Mouse (Mus musculus): ENCODE measurements around the gene Pwwp2b. TPM values are rescaled to one million over a fixed set of nuclear protein-coding genes. Genes with fewer than 3 reads are reported as not detected.

Pwwp2b gene
- polyA plus RNA-seq, 1 experiment from 2014 or later: 4.5 TPM

DNA sequence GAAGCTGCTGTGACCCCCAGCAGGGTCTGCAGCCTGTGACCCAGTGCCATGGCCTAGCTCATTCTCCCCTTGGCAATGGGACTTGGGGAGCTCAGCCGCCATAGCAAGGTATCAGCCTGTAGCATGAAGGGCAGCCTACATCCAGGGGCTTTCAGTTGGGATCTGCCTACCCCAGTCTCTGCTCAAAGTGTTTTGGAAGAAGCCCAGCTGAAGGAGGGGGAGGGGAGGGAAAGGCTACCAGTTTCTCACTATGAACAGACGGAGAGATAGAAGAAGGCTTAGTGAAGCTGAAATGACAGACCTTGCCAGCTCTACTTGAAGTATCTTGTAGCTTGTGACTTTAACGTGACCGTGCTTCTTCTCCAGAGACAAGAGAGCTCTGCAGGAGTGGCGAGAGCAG, 18.4 kb upstream of the Pwwp2b start:
- Histone ChIP-seq H3K9me3 (replicated peaks) (no peaks in the 10 kb centered on the region), H3K27me3 (no peaks in the 10 kb centered on the region), H3K27ac (no peak overlapping the region), H3K36me3 (ENCODE audit: poor library complexity, severe bottlenecking) (no peaks in the 10 kb centered on the region), H3K4me2 (no peak overlapping the region), H3K4me1 (peaks cover 3% of the 10 kb centered on the region; the same call in 1 of the 2 replicates), H3K9ac (no peak overlapping the region), H3K4me3 (no peak overlapping the region)
- ATAC-seq: no peak
- 86% methylated on average over 5 of the region's 5 CpGs for WGBS

DNA sequence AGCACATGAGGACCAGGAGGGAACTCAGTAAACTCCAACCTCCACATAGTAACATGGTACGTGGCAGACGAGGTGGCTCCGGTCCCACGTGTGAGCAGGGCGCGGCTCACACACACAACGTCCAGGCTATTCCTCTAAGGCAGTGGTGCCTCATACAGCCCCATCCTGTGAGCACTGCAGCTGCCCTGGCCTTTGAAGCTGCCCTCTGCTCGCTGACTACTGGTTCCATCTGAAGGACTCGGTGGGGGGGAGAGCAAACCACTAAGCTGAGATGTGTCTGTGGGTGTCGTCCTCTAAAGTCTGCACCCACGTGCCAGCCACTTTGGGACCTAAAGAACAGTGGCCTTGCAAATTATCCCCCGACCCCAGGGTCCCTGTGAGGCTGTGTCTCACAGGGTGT, 18.0 kb upstream of the Pwwp2b start:
- H3K27ac ChIP-seq: no peak overlapping the region
- H3K4me2 ChIP-seq: no peak overlapping the region
- no peak overlapping the region for H3K4me3 ChIP-seq
- H3K27me3 ChIP-seq: no peaks in the 10 kb centered on the region
- H3K4me1 ChIP-seq: peaks cover 3% of the 10 kb centered on the region
- H3K9ac ChIP-seq: no peak overlapping the region
- no peak for ATAC-seq
- 82% methylated on average over 12 of the region's 12 CpGs for WGBS
- no peaks in the 10 kb centered on the region for H3K9me3 ChIP-seq (replicated peaks)
- no peaks in the 10 kb centered on the region for H3K36me3 ChIP-seq (ENCODE audit: poor library complexity, severe bottlenecking)

DNA sequence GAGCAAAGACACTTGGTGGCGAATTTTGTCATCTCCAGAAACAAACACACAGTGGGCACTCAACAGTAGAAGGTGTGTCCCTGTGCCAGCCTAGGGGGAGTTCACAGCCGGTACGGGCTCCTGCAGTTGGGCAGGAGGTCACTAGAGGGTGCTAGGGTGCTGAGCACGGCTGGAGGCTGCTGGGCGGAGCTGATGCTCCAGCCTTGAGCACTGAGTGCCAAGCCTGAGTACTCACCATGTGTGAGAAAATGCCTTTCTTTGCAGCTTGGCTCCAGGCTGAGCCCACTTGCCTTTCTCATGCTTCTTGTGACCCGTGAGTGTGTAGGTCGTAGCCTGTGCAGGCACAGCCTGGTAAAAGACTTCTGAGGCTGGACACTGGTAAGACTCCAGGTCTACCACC, 14.6 kb upstream of the Pwwp2b start:
- WGBS: 2% methylated on average over 7 of the region's 7 CpGs

DNA sequence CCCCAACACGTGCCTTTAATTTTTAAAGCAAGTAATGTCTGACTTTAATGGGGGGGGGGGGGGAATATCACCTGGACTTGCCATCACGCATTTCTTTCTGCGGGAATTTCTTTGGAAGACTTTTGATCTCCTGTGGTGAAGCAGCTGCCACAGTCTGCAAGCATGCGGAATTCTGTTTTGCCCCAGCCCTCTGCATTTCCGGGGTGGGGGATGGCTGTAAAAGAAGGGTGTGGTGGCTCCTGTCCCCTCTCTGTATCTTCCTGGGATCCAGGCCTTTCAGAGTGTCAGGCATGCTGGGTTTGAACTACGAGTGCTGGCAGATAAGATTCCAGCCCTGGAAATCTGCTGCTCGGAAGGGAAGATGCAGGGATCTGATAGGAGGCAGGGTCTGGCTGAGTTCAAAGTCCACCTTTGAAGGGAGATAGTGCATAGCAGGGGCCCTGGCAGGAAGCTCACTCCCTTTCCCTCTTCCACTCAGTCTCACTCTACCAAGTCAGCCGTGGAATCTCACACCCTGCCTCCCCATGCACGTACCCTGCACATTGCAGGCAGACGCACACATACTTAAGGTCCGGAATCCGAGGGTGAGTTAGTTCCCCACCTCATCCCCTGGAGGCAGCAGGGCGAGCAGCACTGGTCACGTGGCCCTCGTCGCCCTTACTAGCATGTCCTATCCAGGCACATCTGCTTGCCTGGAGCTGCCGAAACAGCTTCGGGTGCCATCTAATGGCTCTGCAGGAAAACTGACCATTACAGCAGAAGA, 13.7 kb upstream of the Pwwp2b start:
- Histone ChIP-seq H3K9me3 (replicated peaks) (no peaks in the 10 kb centered on the region), H3K36me3 (ENCODE audit: poor library complexity, severe bottlenecking) (no peaks in the 10 kb centered on the region), H3K27ac (no peak overlapping the region), H3K27me3 (no peaks in the 10 kb centered on the region), H3K9ac (no peak overlapping the region), H3K4me3 (no peak overlapping the region), H3K4me1 (peaks cover 3% of the 10 kb centered on the region), H3K4me2 (0 out of 2 replicates have a peak overlapping the region, but pooled peaks have one; percentile 2)
- 12% methylated on average over 18 of the region's 18 CpGs for WGBS
- peak; percentile 52; the same call in 1 of the 2 replicates for ATAC-seq

More for the DNA sequence above, 14.6 kb upstream of the Pwwp2b start:
- Histone ChIP-seq H3K27ac (no peak overlapping the region), H3K36me3 (ENCODE audit: poor library complexity, severe bottlenecking) (no peaks in the 10 kb centered on the region), H3K4me2 (no peak overlapping the region), H3K4me3 (no peak overlapping the region), H3K4me1 (peaks cover 3% of the 10 kb centered on the region), H3K9me3 (replicated peaks) (no peaks in the 10 kb centered on the region), H3K9ac (0 out of 2 replicates have a peak overlapping the region, but pooled peaks have one; percentile 30), H3K27me3 (no peaks in the 10 kb centered on the region)
- ATAC-seq: peak; percentile 91

- H3K27me3 ChIP-seq: no peaks in the 10 kb centered on the region; the same call in 1 of the 2 replicates
- peaks cover 3% of the 10 kb centered on the region for H3K4me1 ChIP-seq
- H3K4me3 ChIP-seq: no peak overlapping the region
- WGBS: 84% methylated on average over 12 of the region's 12 CpGs
- no peak overlapping the region for H3K27ac ChIP-seq
- H3K36me3 ChIP-seq (ENCODE audit: poor library complexity, severe bottlenecking): no peaks in the 10 kb centered on the region
- H3K9ac ChIP-seq: no peak overlapping the region
- H3K4me2 ChIP-seq: no peak overlapping the region
- ATAC-seq: no peak
- H3K9me3 ChIP-seq (replicated peaks): no peaks in the 10 kb centered on the region
Observed at GRCm38 (mm10) chr7:139235651-139236358, 12.5 kb upstream of the Pwwp2b start.

GRCm38 (mm10) chr7:139239432-139239831, 8.8 kb upstream of the Pwwp2b start:
- Histone ChIP-seq H3K9ac (no peak overlapping the region), H3K27me3 (peaks cover 4% of the 10 kb centered on the region; the same call in 1 of the 2 replicates), H3K36me3 (ENCODE audit: poor library complexity, severe bottlenecking) (no peaks in the 10 kb centered on the region), H3K4me3 (no peak overlapping the region), H3K27ac (no peak overlapping the region), H3K4me2 (no peak overlapping the region), H3K4me1 (no peaks in the 10 kb centered on the region; the same call in none of the 2 replicates), H3K9me3 (replicated peaks) (no peaks in the 10 kb centered on the region)
- no peak for ATAC-seq
- 76% methylated on average over 3 of the region's 3 CpGs for WGBS

- WGBS: 75% methylated on average over 5 of the region's 5 CpGs
- no peak overlapping the region for H3K9ac ChIP-seq
- H3K9me3 ChIP-seq (replicated peaks): no peaks in the 10 kb centered on the region
- no peak overlapping the region for H3K4me2 ChIP-seq
- peaks cover 46% of the 10 kb centered on the region for H3K27me3 ChIP-seq
- ATAC-seq: no peak
- no peak overlapping the region for H3K27ac ChIP-seq
- H3K4me3 ChIP-seq: no peak overlapping the region
- H3K4me1 ChIP-seq: peaks cover 32% of the 10 kb centered on the region
- no peaks in the 10 kb centered on the region for H3K36me3 ChIP-seq (ENCODE audit: poor library complexity, severe bottlenecking)
Observed at GRCm38 (mm10) chr7:139246086-139246485, 2.2 kb upstream of the Pwwp2b start.

DNA sequence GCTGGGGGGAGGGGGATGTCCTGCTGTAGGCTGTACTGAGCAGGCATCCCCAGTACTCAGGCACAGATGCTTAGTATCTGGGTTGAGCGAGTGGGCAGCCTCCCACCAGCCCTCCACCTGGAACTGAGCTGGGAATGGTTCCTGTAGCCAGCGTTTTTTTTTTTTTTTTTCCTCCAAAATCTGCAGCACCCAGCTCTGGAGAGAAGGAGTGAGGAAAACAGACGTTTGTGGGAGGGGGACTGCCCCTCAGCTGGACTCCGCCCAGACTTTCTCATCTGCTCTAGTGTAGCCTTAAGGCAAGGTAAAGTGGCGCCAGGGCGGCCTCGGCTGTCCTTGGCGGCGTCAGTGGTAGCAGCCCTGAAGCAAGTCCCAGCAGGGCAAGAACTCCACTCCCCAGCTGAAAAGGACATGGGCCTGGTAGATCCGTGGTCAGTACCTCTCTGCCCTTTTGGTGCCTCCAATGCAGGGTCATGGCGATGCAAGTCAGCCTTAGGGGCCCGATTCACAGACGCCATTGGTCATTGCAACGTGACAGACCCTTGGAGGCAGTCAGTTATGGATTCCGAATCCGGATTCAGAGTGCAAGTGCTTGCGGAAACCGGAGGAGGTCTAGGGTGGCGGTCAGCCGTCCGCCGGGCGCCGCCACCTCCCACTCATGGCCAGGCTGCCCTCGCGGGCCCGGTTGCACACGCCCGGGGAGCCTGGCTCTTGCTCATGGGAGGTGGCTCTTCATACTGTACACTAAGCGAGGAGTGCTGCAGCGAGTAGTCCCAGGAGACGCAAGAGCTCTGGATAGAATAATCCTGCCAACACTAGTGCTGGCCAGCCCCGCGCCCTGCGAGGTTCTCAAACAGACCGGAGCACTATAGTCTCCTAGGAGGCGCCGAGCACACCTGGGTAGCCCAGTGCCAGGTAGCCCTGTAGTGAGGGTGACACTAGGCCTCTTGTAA, 1.1 kb upstream of the Pwwp2b start:
- H3K4me1 ChIP-seq: peaks cover 39% of the 10 kb centered on the region
- H3K27me3 ChIP-seq: peaks cover 52% of the 10 kb centered on the region

GRCm38 (mm10) chr7:139248615-139249405, 528 bp downstream of the Pwwp2b start:
- 2% methylated on average over 45 of the region's 45 CpGs for WGBS
- Histone ChIP-seq H3K36me3 (ENCODE audit: poor library complexity, severe bottlenecking) (no peaks in the 10 kb centered on the region), H3K9me3 (replicated peaks) (no peaks in the 10 kb centered on the region), H3K4me2 (peak overlapping the region; percentile 76), H3K27ac (no peak overlapping the region), H3K4me1 (peaks cover 40% of the 10 kb centered on the region), H3K27me3 (peaks cover 52% of the 10 kb centered on the region), H3K9ac (peak overlapping the region; percentile 76), H3K4me3 (peak overlapping the region; percentile 58)
- ATAC-seq: peak; percentile 6; the same call in 1 of the 2 replicates

More for the DNA sequence above, 1.1 kb upstream of the Pwwp2b start:
- H3K9ac ChIP-seq: peak overlapping the region; percentile 76
- peak overlapping the region; percentile 76 for H3K4me2 ChIP-seq
- no peaks in the 10 kb centered on the region for H3K36me3 ChIP-seq (ENCODE audit: poor library complexity, severe bottlenecking)
- ATAC-seq: peak; percentile 50
- H3K4me3 ChIP-seq: peak overlapping the region; percentile 58
- WGBS: 4% methylated on average over 38 of the region's 38 CpGs
- no peaks in the 10 kb centered on the region for H3K9me3 ChIP-seq (replicated peaks)
- no peak overlapping the region for H3K27ac ChIP-seq

- Histone ChIP-seq H3K9me3 (replicated peaks) (no peaks in the 10 kb centered on the region), H3K4me1 (peaks cover 40% of the 10 kb centered on the region), H3K9ac (peak overlapping the region; percentile 76; the same call in 1 of the 2 replicates), H3K4me2 (peak overlapping the region; percentile 76), H3K36me3 (ENCODE audit: poor library complexity, severe bottlenecking) (no peaks in the 10 kb centered on the region), H3K27me3 (peaks cover 47% of the 10 kb centered on the region), H3K27ac (peak overlapping the region; percentile 19; the same call in 1 of the 2 replicates), H3K4me3 (peak overlapping the region; percentile 7; the same call in 1 of the 2 replicates)
- WGBS: 44% methylated on average over 7 of the region's 7 CpGs
- no peak for ATAC-seq
Observed at GRCm38 (mm10) chr7:139249406-139250210, 1.3 kb downstream of the Pwwp2b start.
